Mouse (Mus musculus) naive thymus-derived CD4-positive, alpha-beta T cell, adult 2 months (primary cell): ENCODE measurements around the gene Rgma.

Source experiments
- DNase-seq: peaks from one replicate; pipeline ENCODE4 v3.0.0-alpha.2; 2011; ENCODE audit warnings: low read depth

Gene Rgma

GRCm38 (mm10) chr7:73400051-73400916, 25.0 kb downstream of the Rgma start:
- no peak for DNase-seq

GRCm38 (mm10) chr7:73402106-73402505, 26.8 kb downstream of the Rgma start:
- no peak for DNase-seq

GRCm38 (mm10) chr7:73402671-73403070, 27.4 kb downstream of the Rgma start:
- DNase-seq, result no peak

GRCm38 (mm10) chr7:73403538-73403937, 28.2 kb downstream of the Rgma start:
- DNase-seq, result no peak

- no peak for DNase-seq
Measured at GRCm38 (mm10) chr7:73405550-73405949, 30.2 kb downstream of the Rgma start.

- no peak for DNase-seq
Measured at GRCm38 (mm10) chr7:73411523-73411922, 36.2 kb downstream of the Rgma start.

- DNase-seq, result no peak
Measured at GRCm38 (mm10) chr7:73411986-73412385, 36.7 kb downstream of the Rgma start.

- no peak for DNase-seq
Measured at GRCm38 (mm10) chr7:73412419-73412818, 37.1 kb downstream of the Rgma start.

- DNase-seq, result no peak
Measured at GRCm38 (mm10) chr7:73414192-73414591, 38.9 kb downstream of the Rgma start.

GRCm38 (mm10) chr7:73419375-73419774, 44.1 kb downstream of the Rgma start:
- no peak for DNase-seq

GRCm38 (mm10) chr7:73420827-73421226, 45.5 kb downstream of the Rgma start:
- DNase-seq, result no peak

GRCm38 (mm10) chr7:73421278-73422015, 46.1 kb downstream of the Rgma start:
- DNase-seq, result no peak

GRCm38 (mm10) chr7:73422223-73423113, 47.2 kb downstream of the Rgma start:
- peak; percentile 76 for DNase-seq

GRCm38 (mm10) chr7:73423236-73423635, 47.9 kb downstream of the Rgma start:
- DNase-seq, result no peak

- no peak for DNase-seq
Measured at GRCm38 (mm10) chr7:73424243-73424642, 48.9 kb downstream of the Rgma start.

- DNase-seq, result peak; percentile 2
Measured at GRCm38 (mm10) chr7:73424705-73425104, 49.4 kb downstream of the Rgma start.

GRCm38 (mm10) chr7:73425451-73425850, 50.1 kb downstream of the Rgma start:
- no peak for DNase-seq

- DNase-seq, result peak; percentile 2
Measured at GRCm38 (mm10) chr7:73426235-73426634, 50.9 kb downstream of the Rgma start.

GRCm38 (mm10) chr7:73426752-73427386, 51.6 kb downstream of the Rgma start:
- peak; percentile 7 for DNase-seq

- DNase-seq, result peak; percentile 5
Measured at GRCm38 (mm10) chr7:73427794-73428193, 52.5 kb downstream of the Rgma start.

- no peak for DNase-seq
Measured at GRCm38 (mm10) chr7:73428525-73428924, 53.2 kb downstream of the Rgma start.
